Mouse (Mus musculus) erythroblast, embryonic 14.5 days (primary cell): ENCODE measurements around the gene Phgr1. TPM values are rescaled to one million over a fixed set of nuclear protein-coding genes. Genes with fewer than 3 reads are reported as not detected.

Experiments used
- H3K27me3 ChIP-seq: 2 replicates; pipeline ENCODE4 v1.6.1; 2012; ENCODE audit warnings: inconsistent platforms; ENCODE audit not compliant: control insufficient read depth
- H3K36me3 ChIP-seq: 2 replicates; pipeline ENCODE4 v1.6.1; 2012; ENCODE audit warnings: mild to moderate bottlenecking, inconsistent platforms; ENCODE audit not compliant: control insufficient read depth
- H3K4me1 ChIP-seq: 2 replicates; pipeline ENCODE4 v1.6.1; 2012; ENCODE audit warnings: inconsistent platforms; ENCODE audit not compliant: control insufficient read depth
- H3K4me3 ChIP-seq: replicated peaks from 2 replicates; pipeline ENCODE3; 2012; ENCODE audit warnings: moderate library complexity, mild to moderate bottlenecking, inconsistent platforms
- H3K9me3 ChIP-seq: 2 replicates; pipeline ENCODE4 v1.6.1; 2012; ENCODE audit warnings: low read length, inconsistent platforms, mixed read lengths; ENCODE audit not compliant: control insufficient read depth
- GATA1 ChIP-seq: IDR thresholded peaks from 2 replicates; pipeline ENCODE4 v1.6.1; 2012; ENCODE audit warnings: low read length, inconsistent platforms, mixed read lengths
- TAL1 ChIP-seq: IDR thresholded peaks from 3 replicates; pipeline ENCODE4 v1.6.1; 2012; ENCODE audit warnings: low read length, inconsistent platforms, mixed read lengths
- polyA plus RNA-seq: library from polyadenylated mRNA; stranded (reverse); fragments of >175 nt; gene quantifications from 2 replicates; pipeline ENCODE4 v1.2.3, GENCODE M21; 2012

Phgr1 gene
- polyA plus RNA-seq, 1 experiment, result not detected

GRCm38 (mm10) chr2:118824396-118824795, 51.8 kb downstream of the Phgr1 start:
- Histone ChIP-seq H3K4me3 (no peak overlapping the region), H3K9me3 (peaks cover 15% of the 10 kb centered on the region), H3K27me3 (no peaks in the 10 kb centered on the region), H3K4me1 (no peaks in the 10 kb centered on the region), H3K36me3 (peaks cover 95% of the 10 kb centered on the region)
- TF ChIP-seq TAL1 (no peak), GATA1 (no peak)

Other genes starting within 250 kb of the Phgr1 start
- 0.18 TPM in 1 of 2 replicates, not detected in the other for gene Bmf, start 223.1 kb upstream of the Phgr1 start, polyA plus RNA-seq
- 1.7 and 1.9 TPM in 2 replicates for gene Bub1b, start 174.6 kb upstream of the Phgr1 start, polyA plus RNA-seq
- 0.42 and 0.64 TPM in 2 replicates for gene Pak6, start 109.5 kb upstream of the Phgr1 start, polyA plus RNA-seq
- 0.01 TPM in 1 of 2 replicates, not detected in the other for gene Ankrd63, start 68.8 kb upstream of the Phgr1 start, polyA plus RNA-seq
- gene Plcb2, start 44.3 kb upstream of the Phgr1 start, polyA plus RNA-seq, result 0.07 and 0.16 TPM in 2 replicates
- gene Inafm2, start 27.0 kb upstream of the Phgr1 start, polyA plus RNA-seq, result 2.5 and 3.0 TPM in 2 replicates
- not detected in 2 replicates for gene Ccdc9b, start 10.1 kb upstream of the Phgr1 start, polyA plus RNA-seq
- 0.02 TPM in 1 of 2 replicates, not detected in the other for gene Disp2, start 7.0 kb downstream of the Phgr1 start, polyA plus RNA-seq
- gene Knstrn, start 41.2 kb downstream of the Phgr1 start, polyA plus RNA-seq, result 26.7 and 32.4 TPM in 2 replicates
- 0.30 and 0.45 TPM in 2 replicates for gene Ivd, start 89.2 kb downstream of the Phgr1 start, polyA plus RNA-seq
- gene Bahd1, start 127.6 kb downstream of the Phgr1 start, polyA plus RNA-seq, result 4.0 and 5.7 TPM in 2 replicates
- 0.14 and 0.15 TPM in 2 replicates for gene Chst14, start 153.7 kb downstream of the Phgr1 start, polyA plus RNA-seq